Mouse (Mus musculus) E14TG2a.4 (cell line): ENCODE measurements around the gene Arhgap6.

ENCODE experiments used
- CTCF ChIP-seq: conservative IDR thresholded peaks from 2 replicates; pipeline ENCODE4 v1.5.1; 2014; ENCODE audit warnings: low read length
- POU5F1 ChIP-seq: IDR thresholded peaks from 2 replicates; pipeline ENCODE4 v1.6.1; 2014; ENCODE audit warnings: low read length, borderline replicate concordance

- no peak for TF ChIP-seq CTCF
- TF ChIP-seq POU5F1 = no peak
Observed at GRCm38 (mm10) chrX:169095584-169095983, 300.7 kb downstream of the Arhgap6 start.
